Mouse (Mus musculus): Measurements from ENCODE around the gene Cnr2.

DNA sequence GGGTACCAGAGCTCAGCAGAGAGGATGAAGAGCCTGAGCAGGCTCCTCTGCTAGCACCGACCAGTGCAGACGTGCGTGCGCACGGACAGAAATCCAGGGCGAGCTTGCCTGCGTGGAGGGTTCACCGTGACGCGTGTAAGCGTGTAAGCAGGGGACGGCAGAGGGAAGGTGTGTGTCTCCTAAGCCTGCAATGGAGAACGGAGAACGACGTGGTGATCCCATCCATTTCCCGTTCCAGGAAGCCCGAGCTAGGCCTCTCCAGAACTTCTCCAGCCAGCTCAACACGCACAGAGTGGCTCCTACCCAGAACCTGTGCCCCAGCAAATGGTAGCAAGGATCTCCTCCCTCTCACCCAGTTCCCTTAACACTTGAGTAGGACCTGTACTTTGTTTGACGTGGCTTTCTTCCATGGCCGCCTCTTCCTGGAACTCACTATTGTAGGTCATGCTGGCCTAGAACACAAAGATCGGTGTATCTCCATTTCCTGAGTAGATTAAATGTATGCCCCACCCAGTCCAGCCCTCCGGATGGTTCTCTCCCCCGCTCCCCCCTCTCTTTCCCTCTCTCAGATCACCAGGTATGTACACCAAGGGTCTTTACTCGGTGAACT, 6.6 kb upstream of the Cnr2 start:
- TF ChIP-seq CTCF (IDR thresholded peaks at IDR 0.05; ENCODE audit: borderline replicate concordance, insufficient read depth, low read length) (no peak), POLR2A (IDR thresholded peaks at IDR 0.05; ENCODE audit: low read depth, low read length) (no peak)
